Mouse (Mus musculus): Measurements from ENCODE around the gene Efna5. TPM values are rescaled to one million over a fixed set of nuclear protein-coding genes. Genes with fewer than 3 reads are reported as not detected.
A peak's percentile ranks its signal among the peaks of the same experiment; 100 is the strongest.

The Efna5 gene
- polyA plus RNA-seq, 1 experiment from 2014 or later, result 24.5 TPM

DNA sequence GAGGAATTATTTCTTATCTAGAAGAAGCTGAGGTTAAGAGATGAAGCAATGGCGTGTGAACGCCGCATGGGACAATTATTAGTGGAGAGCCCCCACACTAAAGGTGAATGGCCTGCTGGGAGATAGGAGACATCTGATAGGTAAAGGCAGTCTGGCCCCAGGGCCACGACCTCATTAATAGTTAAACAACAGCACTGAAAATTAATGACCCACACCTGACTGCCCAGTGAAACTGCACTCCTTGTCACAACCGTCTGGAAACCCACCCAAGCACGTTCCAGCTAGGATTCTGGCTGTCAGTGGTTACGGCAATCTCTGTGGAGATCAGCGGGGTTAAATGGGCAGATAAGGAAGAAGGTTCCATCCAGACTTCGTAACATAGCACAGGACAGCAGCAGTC lies 134.3 kb downstream of the Efna5 start:
- Histone ChIP-seq H3K4me3 (no peak overlapping the region), H3K9ac (no peak overlapping the region), H3K9me3 (replicated peaks) (no peaks in the 10 kb centered on the region), H3K4me2 (no peak overlapping the region), H3K4me1 (replicated peaks) (peaks cover 22% of the 10 kb centered on the region), H3K36me3 (no peaks in the 10 kb centered on the region), H3K27ac (ENCODE audit: poor library complexity, severe bottlenecking) (no peak overlapping the region), H3K27me3 (replicated peaks) (no peaks in the 10 kb centered on the region)
- ATAC-seq (ENCODE audit: insufficient number of reproducible peaks, low FRiP score), result no peak
- WGBS, result 69% methylated on average over 9 of the region's 9 CpGs

GRCm38 (mm10) chr17:62745286-62745685 lies 135.8 kb downstream of the Efna5 start:
- Histone ChIP-seq H3K9ac (no peak overlapping the region), H3K4me1 (replicated peaks) (peaks cover 18% of the 10 kb centered on the region), H3K4me2 (no peak overlapping the region), H3K9me3 (replicated peaks) (no peaks in the 10 kb centered on the region), H3K27me3 (replicated peaks) (no peaks in the 10 kb centered on the region), H3K36me3 (no peaks in the 10 kb centered on the region), H3K27ac (ENCODE audit: poor library complexity, severe bottlenecking) (no peak overlapping the region), H3K4me3 (no peak overlapping the region)
- no peak for ATAC-seq (ENCODE audit: insufficient number of reproducible peaks, low FRiP score)
- WGBS, result 99% methylated on average over 4 of the region's 4 CpGs

GRCm38 (mm10) chr17:62744239-62744638 lies 136.9 kb downstream of the Efna5 start:
- H3K4me2 ChIP-seq, result no peak overlapping the region
- H3K27me3 ChIP-seq (replicated peaks), result no peaks in the 10 kb centered on the region
- no peaks in the 10 kb centered on the region for H3K36me3 ChIP-seq
- no peak for ATAC-seq (ENCODE audit: insufficient number of reproducible peaks, low FRiP score)
- peaks cover 11% of the 10 kb centered on the region for H3K4me1 ChIP-seq (replicated peaks)
- H3K4me3 ChIP-seq, result no peak overlapping the region
- no peak overlapping the region for H3K9ac ChIP-seq
- 61% methylated on average over 6 of the region's 6 CpGs for WGBS
- H3K9me3 ChIP-seq (replicated peaks), result no peaks in the 10 kb centered on the region
- no peak overlapping the region for H3K27ac ChIP-seq (ENCODE audit: poor library complexity, severe bottlenecking)

GRCm38 (mm10) chr17:62741702-62742101 lies 139.4 kb downstream of the Efna5 start:
- Histone ChIP-seq H3K4me1 (replicated peaks) (peaks cover 3% of the 10 kb centered on the region; the same call in 1 of the 2 replicates), H3K27ac (ENCODE audit: poor library complexity, severe bottlenecking) (no peak overlapping the region), H3K27me3 (replicated peaks) (no peaks in the 10 kb centered on the region), H3K4me3 (no peak overlapping the region), H3K4me2 (no peak overlapping the region), H3K36me3 (no peaks in the 10 kb centered on the region), H3K9ac (no peak overlapping the region), H3K9me3 (replicated peaks) (peaks cover 3% of the 10 kb centered on the region; the same call in 1 of the 2 replicates)
- no peak for ATAC-seq (ENCODE audit: insufficient number of reproducible peaks, low FRiP score)
- WGBS, result 49% methylated on average over 5 of the region's 5 CpGs

GRCm38 (mm10) chr17:62741020-62741419 lies 140.1 kb downstream of the Efna5 start:
- no peaks in the 10 kb centered on the region for H3K36me3 ChIP-seq
- no peak for ATAC-seq (ENCODE audit: insufficient number of reproducible peaks, low FRiP score)
- no peaks in the 10 kb centered on the region for H3K27me3 ChIP-seq (replicated peaks)
- H3K4me3 ChIP-seq, result no peak overlapping the region
- H3K9me3 ChIP-seq (replicated peaks), result peaks cover 3% of the 10 kb centered on the region; the same call in 1 of the 2 replicates
- no peak overlapping the region for H3K9ac ChIP-seq
- no peak overlapping the region for H3K4me2 ChIP-seq
- no peak overlapping the region for H3K27ac ChIP-seq (ENCODE audit: poor library complexity, severe bottlenecking)
- 75% methylated on average over 6 of the region's 6 CpGs for WGBS
- H3K4me1 ChIP-seq (replicated peaks), result peaks cover 4% of the 10 kb centered on the region

- Histone ChIP-seq H3K27ac (ENCODE audit: poor library complexity, severe bottlenecking) (no peak overlapping the region), H3K9ac (no peak overlapping the region), H3K9me3 (replicated peaks) (peaks cover 3% of the 10 kb centered on the region; the same call in 1 of the 2 replicates), H3K4me2 (no peak overlapping the region), H3K4me1 (replicated peaks) (peaks cover 13% of the 10 kb centered on the region), H3K36me3 (no peaks in the 10 kb centered on the region), H3K4me3 (no peak overlapping the region), H3K27me3 (replicated peaks) (no peaks in the 10 kb centered on the region)
- WGBS, result 89% methylated on average over 6 of the region's 6 CpGs
- ATAC-seq (ENCODE audit: insufficient number of reproducible peaks, low FRiP score), result no peak
These were observed 141.1 kb downstream of the Efna5 start for GRCm38 (mm10) chr17:62739993-62740392.

- no peak overlapping the region for H3K27ac ChIP-seq (ENCODE audit: poor library complexity, severe bottlenecking)
- H3K36me3 ChIP-seq, result no peaks in the 10 kb centered on the region
- H3K4me1 ChIP-seq (replicated peaks), result peaks cover 23% of the 10 kb centered on the region
- peak; percentile 77 for ATAC-seq (ENCODE audit: insufficient number of reproducible peaks, low FRiP score)
- peaks cover 3% of the 10 kb centered on the region; the same call in 1 of the 2 replicates for H3K9me3 ChIP-seq (replicated peaks)
- H3K4me3 ChIP-seq, result no peak overlapping the region
- H3K9ac ChIP-seq, result no peak overlapping the region
- no peaks in the 10 kb centered on the region for H3K27me3 ChIP-seq (replicated peaks)
- WGBS, result 89% methylated on average over 6 of the region's 6 CpGs
- no peak overlapping the region for H3K4me2 ChIP-seq
These were observed 143.7 kb downstream of the Efna5 start for GRCm38 (mm10) chr17:62737404-62737803.

DNA sequence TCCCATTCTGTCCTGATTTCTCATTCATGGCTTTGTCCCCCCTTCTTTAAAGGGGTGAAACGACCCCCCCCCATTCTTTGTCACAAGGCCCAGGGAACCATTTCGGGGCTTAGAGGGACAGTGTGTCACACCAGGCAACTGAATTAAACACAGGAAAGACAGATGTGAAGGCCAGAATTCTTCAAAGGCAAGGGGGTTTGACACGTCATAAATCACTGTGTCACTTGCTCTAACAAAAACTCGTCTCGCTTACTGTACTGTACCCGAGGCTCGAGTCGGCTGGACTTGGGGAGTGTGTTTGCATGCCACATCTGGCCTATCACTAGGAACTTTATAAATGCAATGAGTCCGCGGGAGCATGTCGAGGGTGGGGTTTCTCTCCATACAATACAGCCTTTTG lies 145.2 kb downstream of the Efna5 start:
- 0 out of 2 replicates have a peak overlapping the region, but pooled peaks have one; percentile 17 for H3K27ac ChIP-seq (ENCODE audit: poor library complexity, severe bottlenecking)
- 38% methylated on average over 11 of the region's 11 CpGs for WGBS
- no peaks in the 10 kb centered on the region for H3K27me3 ChIP-seq (replicated peaks)
- peaks cover 3% of the 10 kb centered on the region; the same call in 1 of the 2 replicates for H3K9me3 ChIP-seq (replicated peaks)
- H3K4me2 ChIP-seq, result no peak overlapping the region; the same call in 1 of the 2 replicates
- H3K36me3 ChIP-seq, result no peaks in the 10 kb centered on the region
- no peak overlapping the region for H3K9ac ChIP-seq
- no peak overlapping the region for H3K4me3 ChIP-seq
- ATAC-seq (ENCODE audit: insufficient number of reproducible peaks, low FRiP score), result no peak
- peaks cover 23% of the 10 kb centered on the region for H3K4me1 ChIP-seq (replicated peaks)

GRCm38 (mm10) chr17:62734901-62735300 lies 146.2 kb downstream of the Efna5 start:
- ATAC-seq (ENCODE audit: insufficient number of reproducible peaks, low FRiP score), result no peak
- Histone ChIP-seq H3K4me3 (no peak overlapping the region), H3K27ac (ENCODE audit: poor library complexity, severe bottlenecking) (no peak overlapping the region), H3K27me3 (replicated peaks) (no peaks in the 10 kb centered on the region), H3K4me1 (replicated peaks) (peaks cover 33% of the 10 kb centered on the region), H3K4me2 (peak overlapping the region; percentile 43), H3K9ac (no peak overlapping the region), H3K36me3 (no peaks in the 10 kb centered on the region), H3K9me3 (replicated peaks) (peaks cover 3% of the 10 kb centered on the region; the same call in 1 of the 2 replicates)
- WGBS, result 32% methylated on average over 10 of the region's 10 CpGs

GRCm38 (mm10) chr17:62734067-62734466 lies 147.1 kb downstream of the Efna5 start:
- Histone ChIP-seq H3K27me3 (replicated peaks) (no peaks in the 10 kb centered on the region), H3K36me3 (no peaks in the 10 kb centered on the region), H3K4me2 (no peak overlapping the region), H3K9me3 (replicated peaks) (peaks cover 3% of the 10 kb centered on the region; the same call in 1 of the 2 replicates), H3K4me3 (no peak overlapping the region), H3K9ac (no peak overlapping the region), H3K4me1 (replicated peaks) (peaks cover 40% of the 10 kb centered on the region), H3K27ac (ENCODE audit: poor library complexity, severe bottlenecking) (no peak overlapping the region)
- ATAC-seq (ENCODE audit: insufficient number of reproducible peaks, low FRiP score), result no peak
- 73% methylated on average over 4 of the region's 4 CpGs for WGBS

DNA sequence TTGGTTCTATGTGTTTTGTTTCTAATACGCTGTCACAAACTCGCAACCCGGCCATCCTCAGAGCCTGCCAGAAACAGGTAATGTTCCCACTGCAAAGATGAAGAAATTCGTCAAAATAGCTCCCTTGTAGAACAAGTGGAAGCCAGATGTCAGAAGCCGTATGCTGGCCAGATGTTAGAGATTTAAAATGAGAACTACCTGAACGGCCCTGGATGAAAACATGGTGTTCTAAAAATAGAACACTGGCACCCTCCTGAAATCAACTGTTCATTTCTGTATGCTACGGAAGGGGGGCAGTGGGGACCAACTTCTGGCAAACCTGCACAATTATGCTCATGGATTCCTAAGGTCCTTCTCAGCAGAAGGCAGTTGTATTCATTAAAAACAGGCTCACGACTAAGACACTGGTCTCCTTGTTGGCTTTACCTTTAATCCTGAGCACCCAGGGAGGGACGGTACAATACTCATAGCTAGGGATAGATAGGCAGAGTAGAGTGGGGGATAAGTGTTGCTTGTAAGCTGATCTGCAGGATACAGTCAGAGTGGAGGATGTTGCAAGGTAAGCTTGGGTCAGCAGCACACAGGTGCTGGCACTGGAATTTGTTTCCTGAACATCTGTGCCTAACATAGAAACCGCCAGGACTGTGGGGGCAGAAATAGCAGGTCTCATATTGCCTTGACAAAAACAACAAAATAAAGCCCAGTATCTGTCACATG lies 151.2 kb downstream of the Efna5 start:
- Histone ChIP-seq H3K36me3 (no peaks in the 10 kb centered on the region), H3K27ac (ENCODE audit: poor library complexity, severe bottlenecking) (no peak overlapping the region), H3K9me3 (replicated peaks) (no peaks in the 10 kb centered on the region), H3K4me2 (peak overlapping the region; percentile 28), H3K4me1 (replicated peaks) (peaks cover 46% of the 10 kb centered on the region), H3K4me3 (no peak overlapping the region), H3K27me3 (replicated peaks) (no peaks in the 10 kb centered on the region), H3K9ac (no peak overlapping the region)
- ATAC-seq (ENCODE audit: insufficient number of reproducible peaks, low FRiP score), result no peak
- 58% methylated on average over 10 of the region's 10 CpGs for WGBS

Measured in heart, embryonic 12.5 days (tissue).